Mouse (Mus musculus): ENCODE measurements around the gene 1700022I11Rik. TPM values are rescaled to one million over a fixed set of nuclear protein-coding genes. Genes with fewer than 3 reads are reported as not detected.

1700022I11Rik gene
- polyA plus RNA-seq, 1 experiment from 2014 or later, result 0.34 TPM

- Histone ChIP-seq H3K9me3 (ENCODE audit: control insufficient read depth, low read length) (no peaks in the 10 kb centered on the region), H3K27ac (ENCODE audit: low read depth, low read length) (no peak overlapping the region), H3K27me3 (ENCODE audit: control insufficient read depth, insufficient read depth, low read length) (no peaks in the 10 kb centered on the region; the same call in 1 of the 2 replicates), H3K4me2 (replicated peaks; ENCODE audit: low read depth, low read length) (peak overlapping the region; percentile 74), H3K4me1 (ENCODE audit: control insufficient read depth, insufficient read depth, low read length) (peaks cover 17% of the 10 kb centered on the region; the same call in 1 of the 2 replicates), H3K4me3 (ENCODE audit: low read length) (peak overlapping the region; percentile 88), H3K9ac (ENCODE audit: low read depth, low read length) (no peak overlapping the region), H3K36me3 (ENCODE audit: control insufficient read depth, insufficient read depth, low read length) (no peaks in the 10 kb centered on the region)
- no peak for ATAC-seq (ENCODE audit: low FRiP score, low TSS enrichment)
- 7% methylated on average over 14 of the region's 14 CpGs for WGBS
These were observed 20.2 kb upstream of the 1700022I11Rik start for GRCm38 (mm10) chr4:42949051-42949675.

- H3K9ac ChIP-seq (ENCODE audit: low read depth, low read length), result peak within 1 kb of the TSS; percentile 78
- H3K4me2 ChIP-seq (replicated peaks; ENCODE audit: low read depth, low read length), result peak within 1 kb of the TSS; percentile 74
- no peaks in the 10 kb centered on the region for H3K36me3 ChIP-seq (ENCODE audit: control insufficient read depth, insufficient read depth, low read length)
- H3K27ac ChIP-seq (ENCODE audit: low read depth, low read length), result peak within 1 kb of the TSS; percentile 73; the same call in 1 of the 2 replicates
- H3K4me3 ChIP-seq (ENCODE audit: low read length), result peak within 1 kb of the TSS; percentile 88
- ATAC-seq (ENCODE audit: low FRiP score, low TSS enrichment), result peak; percentile 95
- H3K27me3 ChIP-seq (ENCODE audit: control insufficient read depth, insufficient read depth, low read length), result no peaks in the 10 kb centered on the region; the same call in 1 of the 2 replicates
- 1% methylated on average over 34 of the region's 39 CpGs for WGBS
- H3K9me3 ChIP-seq (ENCODE audit: control insufficient read depth, low read length), result no peaks in the 10 kb centered on the region
- peaks cover 17% of the 10 kb centered on the region; the same call in 1 of the 2 replicates for H3K4me1 ChIP-seq (ENCODE audit: control insufficient read depth, insufficient read depth, low read length)
These were observed 19.7 kb upstream of the 1700022I11Rik start, which contains the start of gene Dnajb5 for GRCm38 (mm10) chr4:42949676-42950051. TSS of gene Dnajb5 (plus strand) at chr4:42949814.

DNA sequence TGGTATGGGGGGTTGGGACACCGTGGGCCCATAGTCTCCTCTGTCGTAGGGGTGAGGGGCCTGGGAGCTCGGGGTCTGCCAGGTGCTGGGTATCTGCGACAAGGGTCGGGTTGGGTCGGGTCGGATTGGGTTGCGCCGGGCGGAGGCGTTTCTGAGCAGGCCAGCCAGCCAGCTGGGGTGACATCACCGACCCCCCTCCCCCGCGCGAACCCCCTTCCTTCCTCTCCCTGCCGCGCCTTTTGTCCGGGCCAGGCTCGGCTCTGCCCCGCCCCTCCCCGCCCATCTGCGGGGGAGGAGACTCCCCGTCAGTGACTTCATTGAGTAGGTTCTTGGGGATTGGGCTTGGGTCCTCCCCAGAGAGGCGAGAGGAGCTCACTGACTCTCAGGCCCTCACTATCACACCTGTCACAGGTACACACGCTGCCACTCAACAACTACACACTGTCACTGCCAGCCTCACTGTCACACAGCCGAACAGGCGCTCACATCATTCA is 19.3 kb upstream of the 1700022I11Rik start:
- WGBS, result under 1% methylated on average over 13 of the region's 27 CpGs

DNA sequence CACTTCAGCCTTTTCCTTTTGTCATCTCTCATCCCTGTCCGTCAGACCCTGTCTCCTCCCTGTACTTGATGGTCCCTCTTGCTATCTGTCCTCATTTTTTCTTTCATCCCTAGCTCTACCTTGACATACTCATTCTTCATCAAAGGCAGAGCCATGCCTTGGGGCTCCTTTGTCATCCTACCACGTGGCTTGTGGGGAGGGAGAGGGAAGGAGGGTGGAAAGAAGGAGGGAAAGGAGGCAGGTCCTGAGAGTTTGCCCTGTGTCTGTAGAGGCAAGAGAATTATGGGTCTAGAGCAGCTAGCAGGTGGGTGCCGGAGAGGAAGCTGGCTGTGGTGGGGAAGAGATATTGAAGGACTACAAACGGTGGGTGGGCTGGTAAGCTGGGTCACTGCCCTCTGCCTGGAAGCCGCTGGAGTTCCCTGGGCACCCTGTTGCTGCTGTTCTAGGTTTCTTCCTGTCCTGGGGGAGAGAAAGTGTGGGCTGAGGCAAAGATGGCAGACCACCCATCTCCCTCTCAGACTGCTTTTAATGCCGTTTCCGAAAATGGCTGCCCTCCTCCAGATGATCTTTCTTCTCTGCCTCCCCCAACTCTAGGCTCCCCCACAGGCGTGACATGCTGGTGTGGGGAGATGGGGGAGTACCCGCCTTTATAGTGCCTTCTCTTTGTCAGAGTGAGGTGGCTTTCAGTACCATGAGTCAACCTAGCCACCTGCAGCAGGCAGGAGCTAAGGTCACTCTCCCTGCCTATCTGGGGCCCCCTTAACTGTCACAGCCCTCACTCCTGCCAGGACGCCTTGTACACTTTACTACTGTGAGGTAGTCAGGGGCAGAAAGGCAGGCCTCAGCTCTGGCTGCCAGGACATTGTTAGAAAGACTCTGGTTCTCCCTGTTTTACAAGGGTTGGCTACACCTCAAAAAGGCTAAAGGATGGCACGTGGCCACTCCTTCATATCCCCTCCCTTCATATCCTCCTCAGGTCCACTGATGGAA is 17.9 kb upstream of the 1700022I11Rik start:
- H3K27me3 ChIP-seq (ENCODE audit: control insufficient read depth, insufficient read depth, low read length), result no peaks in the 10 kb centered on the region; the same call in 1 of the 2 replicates
- peak overlapping the region; percentile 7; the same call in 1 of the 2 replicates for H3K9ac ChIP-seq (ENCODE audit: low read depth, low read length)
- no peak overlapping the region; the same call in 1 of the 2 replicates for H3K4me2 ChIP-seq (replicated peaks; ENCODE audit: low read depth, low read length)
- peaks cover 17% of the 10 kb centered on the region; the same call in 1 of the 2 replicates for H3K4me1 ChIP-seq (ENCODE audit: control insufficient read depth, insufficient read depth, low read length)
- WGBS, result 38% methylated on average over 11 of the region's 11 CpGs
- no peak for ATAC-seq (ENCODE audit: low FRiP score, low TSS enrichment)
- no peaks in the 10 kb centered on the region; the same call in 1 of the 2 replicates for H3K36me3 ChIP-seq (ENCODE audit: control insufficient read depth, insufficient read depth, low read length)
- H3K27ac ChIP-seq (ENCODE audit: low read depth, low read length), result no peak overlapping the region
- no peak overlapping the region for H3K4me3 ChIP-seq (ENCODE audit: low read length)
- H3K9me3 ChIP-seq (ENCODE audit: control insufficient read depth, low read length), result no peaks in the 10 kb centered on the region

More for the DNA sequence above, 19.3 kb upstream of the 1700022I11Rik start:
- Histone ChIP-seq H3K4me1 (ENCODE audit: control insufficient read depth, insufficient read depth, low read length) (peaks cover 17% of the 10 kb centered on the region; the same call in 1 of the 2 replicates), H3K36me3 (ENCODE audit: control insufficient read depth, insufficient read depth, low read length) (no peaks in the 10 kb centered on the region), H3K4me2 (replicated peaks; ENCODE audit: low read depth, low read length) (peak overlapping the region; percentile 74), H3K9ac (ENCODE audit: low read depth, low read length) (peak overlapping the region; percentile 78), H3K4me3 (ENCODE audit: low read length) (peak overlapping the region; percentile 88), H3K27me3 (ENCODE audit: control insufficient read depth, insufficient read depth, low read length) (no peaks in the 10 kb centered on the region; the same call in 1 of the 2 replicates), H3K27ac (ENCODE audit: low read depth, low read length) (peak overlapping the region; percentile 73; the same call in 1 of the 2 replicates), H3K9me3 (ENCODE audit: control insufficient read depth, low read length) (no peaks in the 10 kb centered on the region)
- ATAC-seq (ENCODE audit: low FRiP score, low TSS enrichment), result peak; percentile 73

GRCm38 (mm10) chr4:42952563-42952962 is 16.8 kb upstream of the 1700022I11Rik start:
- no peak overlapping the region for H3K4me2 ChIP-seq (replicated peaks; ENCODE audit: low read depth, low read length)
- H3K4me3 ChIP-seq (ENCODE audit: low read length), result no peak overlapping the region
- H3K4me1 ChIP-seq (ENCODE audit: control insufficient read depth, insufficient read depth, low read length), result peaks cover 17% of the 10 kb centered on the region; the same call in 1 of the 2 replicates
- WGBS, result 76% methylated on average over 7 of the region's 7 CpGs
- no peaks in the 10 kb centered on the region for H3K27me3 ChIP-seq (ENCODE audit: control insufficient read depth, insufficient read depth, low read length)
- H3K27ac ChIP-seq (ENCODE audit: low read depth, low read length), result no peak overlapping the region
- H3K36me3 ChIP-seq (ENCODE audit: control insufficient read depth, insufficient read depth, low read length), result peaks cover 10% of the 10 kb centered on the region
- ATAC-seq (ENCODE audit: low FRiP score, low TSS enrichment), result no peak
- no peak overlapping the region for H3K9ac ChIP-seq (ENCODE audit: low read depth, low read length)
- no peaks in the 10 kb centered on the region for H3K9me3 ChIP-seq (ENCODE audit: control insufficient read depth, low read length)

DNA sequence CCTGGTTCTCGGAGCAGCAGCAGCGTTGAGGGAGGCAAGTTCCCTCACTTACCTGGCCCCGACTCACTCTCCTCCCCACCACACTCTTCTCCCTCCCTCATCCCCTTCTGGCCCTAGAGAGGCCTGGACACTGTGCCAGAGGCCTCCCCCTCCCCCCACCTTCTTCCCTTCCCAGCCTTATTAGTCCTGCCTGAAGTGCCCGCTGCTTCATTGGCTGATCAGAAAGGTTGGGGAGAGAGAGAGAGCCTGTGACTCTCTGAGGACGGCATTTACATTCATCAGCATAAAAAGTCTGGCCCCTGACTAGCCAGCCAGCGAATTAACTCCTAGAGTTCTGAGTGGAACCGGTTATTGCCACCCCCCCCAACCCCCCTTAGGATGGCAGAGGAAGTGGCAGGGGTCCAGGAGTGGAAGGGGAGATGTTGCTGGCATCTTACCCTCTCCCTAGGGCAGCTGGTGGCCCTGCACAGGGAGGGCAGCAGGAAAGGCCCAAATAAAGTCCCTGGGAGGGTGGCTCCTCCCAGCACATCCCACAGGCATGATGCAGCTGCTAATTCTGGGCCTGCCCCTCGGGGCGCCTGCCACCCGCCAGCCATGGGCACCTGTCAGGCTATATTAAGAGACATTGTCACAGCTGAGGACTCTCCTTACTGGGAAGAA is 15.8 kb upstream of the 1700022I11Rik start:
- peaks cover 15% of the 10 kb centered on the region for H3K36me3 ChIP-seq (ENCODE audit: control insufficient read depth, insufficient read depth, low read length)
- no peak overlapping the region for H3K27ac ChIP-seq (ENCODE audit: low read depth, low read length)
- no peaks in the 10 kb centered on the region for H3K27me3 ChIP-seq (ENCODE audit: control insufficient read depth, insufficient read depth, low read length)

DNA sequence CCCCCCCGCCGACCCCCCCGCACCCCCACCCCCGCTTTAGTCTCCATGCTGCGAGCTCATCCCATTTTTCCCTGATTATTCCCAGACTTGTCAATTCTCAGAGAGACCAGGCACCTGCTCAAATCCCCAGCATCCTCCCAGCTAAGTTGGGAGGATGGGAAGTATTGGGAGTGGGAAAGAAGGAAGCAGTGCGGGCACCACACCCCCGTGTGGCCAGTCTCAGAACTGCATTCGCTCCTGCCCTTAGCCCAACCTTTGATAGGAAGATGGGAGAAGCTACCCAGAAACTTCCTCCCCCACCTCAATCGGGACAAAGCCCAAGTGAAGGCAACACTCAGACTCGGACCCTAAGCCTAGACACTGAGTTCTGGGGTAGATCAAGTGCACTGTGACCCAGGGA is 15.1 kb upstream of the 1700022I11Rik start:
- no peak overlapping the region for H3K4me2 ChIP-seq (replicated peaks; ENCODE audit: low read depth, low read length)
- H3K4me3 ChIP-seq (ENCODE audit: low read length), result no peak overlapping the region
- no peak for ATAC-seq (ENCODE audit: low FRiP score, low TSS enrichment)
- 6% methylated on average over 10 of the region's 10 CpGs for WGBS
- H3K4me1 ChIP-seq (ENCODE audit: control insufficient read depth, insufficient read depth, low read length), result peaks cover 10% of the 10 kb centered on the region; the same call in 1 of the 2 replicates
- H3K36me3 ChIP-seq (ENCODE audit: control insufficient read depth, insufficient read depth, low read length), result peaks cover 15% of the 10 kb centered on the region
- no peaks in the 10 kb centered on the region for H3K9me3 ChIP-seq (ENCODE audit: control insufficient read depth, low read length)
- H3K27me3 ChIP-seq (ENCODE audit: control insufficient read depth, insufficient read depth, low read length), result no peaks in the 10 kb centered on the region
- no peak overlapping the region for H3K27ac ChIP-seq (ENCODE audit: low read depth, low read length)
- no peak overlapping the region for H3K9ac ChIP-seq (ENCODE audit: low read depth, low read length)

More for the DNA sequence above, 15.8 kb upstream of the 1700022I11Rik start:
- Histone ChIP-seq H3K4me3 (ENCODE audit: low read length) (no peak overlapping the region), H3K9ac (ENCODE audit: low read depth, low read length) (no peak overlapping the region), H3K4me1 (ENCODE audit: control insufficient read depth, insufficient read depth, low read length) (peaks cover 17% of the 10 kb centered on the region; the same call in 1 of the 2 replicates), H3K9me3 (ENCODE audit: control insufficient read depth, low read length) (no peaks in the 10 kb centered on the region), H3K4me2 (replicated peaks; ENCODE audit: low read depth, low read length) (no peak overlapping the region)
- WGBS, result 25% methylated on average over 10 of the region's 10 CpGs
- no peak for ATAC-seq (ENCODE audit: low FRiP score, low TSS enrichment)

GRCm38 (mm10) chr4:42955200-42955599 is 14.2 kb upstream of the 1700022I11Rik start:
- Histone ChIP-seq H3K36me3 (ENCODE audit: control insufficient read depth, insufficient read depth, low read length) (peaks cover 15% of the 10 kb centered on the region), H3K4me3 (ENCODE audit: low read length) (no peak overlapping the region), H3K4me1 (ENCODE audit: control insufficient read depth, insufficient read depth, low read length) (peaks cover 9% of the 10 kb centered on the region; the same call in 1 of the 2 replicates), H3K9me3 (ENCODE audit: control insufficient read depth, low read length) (no peaks in the 10 kb centered on the region), H3K4me2 (replicated peaks; ENCODE audit: low read depth, low read length) (no peak overlapping the region), H3K27me3 (ENCODE audit: control insufficient read depth, insufficient read depth, low read length) (no peaks in the 10 kb centered on the region), H3K27ac (ENCODE audit: low read depth, low read length) (no peak overlapping the region), H3K9ac (ENCODE audit: low read depth, low read length) (no peak overlapping the region)
- no peak for ATAC-seq (ENCODE audit: low FRiP score, low TSS enrichment)
- 94% methylated on average over 3 of the region's 3 CpGs for WGBS

Measured in kidney, embryonic 14.5 days (tissue).